Mouse (Mus musculus) left cerebral cortex, adult 9 months (tissue): Measurements from ENCODE around the gene Zmiz2.
"Not testable (repeated sequence)": the region's sequence is repeated elsewhere in the genome, so short reads cannot be mapped to it uniquely, and the experiment has no call there.

Experiments
- DNase-seq, 2 experiments: peaks; one replicate each; pipeline ENCODE4 v3.0.0; 2022; ENCODE audit warnings: low spot score in 2 of 2

Zmiz2 gene

GRCm38 (mm10) chr11:6398141-6398540, 9.3 kb downstream of the Zmiz2 start:
- peak in 1 of 2 experiments; percentile 1 for DNase-seq

- peak in 1 of 2 experiments; percentile 60 for DNase-seq
Observed at GRCm38 (mm10) chr11:6402515-6403510, 13.9 kb downstream of the Zmiz2 start.

GRCm38 (mm10) chr11:6403830-6404405, 15.0 kb downstream of the Zmiz2 start:
- DNase-seq: no peak

GRCm38 (mm10) chr11:6404699-6405566, 16.1 kb downstream of the Zmiz2 start:
- DNase-seq: no peak

GRCm38 (mm10) chr11:6405591-6406081, 16.8 kb downstream of the Zmiz2 start:
- DNase-seq: no peak

GRCm38 (mm10) chr11:6406251-6407161, 17.6 kb downstream of the Zmiz2 start:
- peak in 1 of 2 experiments; percentile 70 for DNase-seq

GRCm38 (mm10) chr11:6407162-6407621, 18.3 kb downstream of the Zmiz2 start:
- no peak for DNase-seq

- peak in 1 of 2 experiments; percentile 13 for DNase-seq
Observed at GRCm38 (mm10) chr11:6410050-6410602, 21.3 kb downstream of the Zmiz2 start.

- DNase-seq: not testable (repeated sequence)
Observed at GRCm38 (mm10) chr11:6410755-6411154, 21.9 kb downstream of the Zmiz2 start.

- DNase-seq: peak in 1 of 2 experiments; percentile 88
Observed at GRCm38 (mm10) chr11:6411684-6412083, 22.8 kb downstream of the Zmiz2 start.

- no peak for DNase-seq
Observed at GRCm38 (mm10) chr11:6413264-6413663, 24.4 kb downstream of the Zmiz2 start.

- DNase-seq: no peak
Observed at GRCm38 (mm10) chr11:6414751-6415550, 26.1 kb downstream of the Zmiz2 start, which contains the start of gene Ppia. Ppia (plus strand) TSS chr11:6415443.

- DNase-seq: peak; percentile 94 to 99
Observed at GRCm38 (mm10) chr11:6415551-6416404, 26.9 kb downstream of the Zmiz2 start.

- peak in 1 of 2 experiments; percentile 84 for DNase-seq
Observed at GRCm38 (mm10) chr11:6416405-6417034, 27.6 kb downstream of the Zmiz2 start.

GRCm38 (mm10) chr11:6417069-6417468, 28.2 kb downstream of the Zmiz2 start:
- DNase-seq: no peak

GRCm38 (mm10) chr11:6417490-6417889, 28.6 kb downstream of the Zmiz2 start:
- no peak for DNase-seq

- DNase-seq: no peak
Observed at GRCm38 (mm10) chr11:6418751-6419150, 29.9 kb downstream of the Zmiz2 start.

GRCm38 (mm10) chr11:6419156-6419555, 30.3 kb downstream of the Zmiz2 start:
- DNase-seq: not testable (repeated sequence)
